Comparison of ENCODE assay signal across 18 mouse cellular contexts in genomic region chr12:92618519-92618918, GRCm38 (mm10).
DNase-seq lines count a peak whose midpoint lies in the region; ATAC-seq lines count a peak whose summit lies in the region.
"Had no signal": no experiment of that assay in that cellular context is flagged by ENCODE, and none has a peak within 500 bp of the region (broad histone marks: within the 10 kb centered on the region; RNA-seq: fewer than 3 reads in every experiment).

No protein-coding gene starts in this region.

- ATAC-seq in limb, embryonic 12.5 days (ENCODE audit: insufficient number of reproducible peaks, insufficient read depth, low FRiP score, low TSS enrichment, low read depth), result peak; percentile 42; the same call in 1 of the 2 replicates

- H3K4me1 ChIP-seq in limb, embryonic 12.5 days (replicated peaks), result no peaks in the 10 kb centered on the region; the same call in 1 of the 2 replicates
- H3K4me1 ChIP-seq in limb, embryonic 10.5 days, result no peaks in the 10 kb centered on the region
- H3K4me1 ChIP-seq: heart, embryonic 13.5 days had no signal

- H3K4me2 ChIP-seq in limb, embryonic 12.5 days, result no peak overlapping the region
- H3K4me2 ChIP-seq: heart, embryonic 13.5 days; hindbrain, embryonic 14.5 days had no signal

- no peaks in the 10 kb centered on the region for H3K36me3 ChIP-seq in limb, embryonic 12.5 days
- H3K36me3 ChIP-seq in limb, embryonic 10.5 days, result no peaks in the 10 kb centered on the region
- H3K36me3 ChIP-seq: heart, embryonic 13.5 days had no signal

- peak; percentile 14 for DNase-seq in cerebellum, adult 9-10 months
- DNase-seq in cerebellum, postnatal 10 days, result no peak
- no peak for DNase-seq in limb, embryonic 10.5 days (ENCODE audit: low spot score)
- peak; percentile 9 for DNase-seq in retina, postnatal 1 day
- no peak for DNase-seq in retina, embryonic 14.5 days (ENCODE audit: low spot score)
- no peak for DNase-seq in cerebellum, postnatal 25 days
- no peak for DNase-seq in thymus, adult 18-20 months
- DNase-seq: adrenal gland, adult 2 months; cerebellum, adult 8-10 months; gastrocnemius, postnatal 36 days; kidney, adult 2 months; kidney, postnatal 36 days; liver; thymus, postnatal 14 days had no signal

- no peak overlapping the region for H3K27ac ChIP-seq in limb, embryonic 12.5 days
- no peak overlapping the region for H3K27ac ChIP-seq in limb, embryonic 10.5 days
- H3K27ac ChIP-seq: heart, embryonic 13.5 days; hindbrain, embryonic 14.5 days had no signal

- H3K9me3 ChIP-seq in limb, embryonic 12.5 days, result 0 out of 2 replicates have a peak, but pooled peaks cover 4% of the 10 kb centered on the region
- no peaks in the 10 kb centered on the region for H3K9me3 ChIP-seq in limb, embryonic 10.5 days (replicated peaks)
- H3K9me3 ChIP-seq: heart, embryonic 13.5 days had no signal

- no peak overlapping the region for H3K9ac ChIP-seq in limb, embryonic 12.5 days (replicated peaks)
- H3K9ac ChIP-seq: heart, embryonic 13.5 days; hindbrain, embryonic 14.5 days had no signal

- 59% methylated on average over 2 of the region's 2 CpGs for WGBS in limb, embryonic 12.5 days
- WGBS in limb, embryonic 10.5 days, result 66% methylated on average over 2 of the region's 2 CpGs

- no peaks in the 10 kb centered on the region for H3K27me3 ChIP-seq in limb, embryonic 12.5 days
- H3K27me3 ChIP-seq in limb, embryonic 10.5 days (ENCODE audit: low read depth, poor library complexity, severe bottlenecking), result no peaks in the 10 kb centered on the region
- H3K27me3 ChIP-seq: CH12.LX; heart, embryonic 13.5 days had no signal

- H3K4me3 ChIP-seq in limb, embryonic 12.5 days (replicated peaks), result no peak overlapping the region
- no peak overlapping the region for H3K4me3 ChIP-seq in limb, embryonic 10.5 days
- H3K4me3 ChIP-seq: heart, embryonic 13.5 days had no signal

Comparison
In these comparisons a context has a peak if more than half of its experiments do, and no peak if none do; other contexts are left out.
1. DNase-seq: peak in cerebellum, adult 9-10 months (single experiment) and retina, postnatal 1 day (single experiment); none in cerebellum, postnatal 10 days (0 of 2), limb, embryonic 10.5 days (single experiment), retina, embryonic 14.5 days (single experiment), cerebellum, postnatal 25 days (0 of 2) and thymus, adult 18-20 months (0 of 2).